Mouse (Mus musculus) ZHBTc4 (cell line): Measurements from ENCODE around the gene Zdhhc22.

Experiments used
- DNase-seq: peaks from one replicate; pipeline ENCODE4 v3.0.0-alpha.2; 2011; ENCODE audit warnings: low read depth, low spot score

The Zdhhc22 gene

DNA sequence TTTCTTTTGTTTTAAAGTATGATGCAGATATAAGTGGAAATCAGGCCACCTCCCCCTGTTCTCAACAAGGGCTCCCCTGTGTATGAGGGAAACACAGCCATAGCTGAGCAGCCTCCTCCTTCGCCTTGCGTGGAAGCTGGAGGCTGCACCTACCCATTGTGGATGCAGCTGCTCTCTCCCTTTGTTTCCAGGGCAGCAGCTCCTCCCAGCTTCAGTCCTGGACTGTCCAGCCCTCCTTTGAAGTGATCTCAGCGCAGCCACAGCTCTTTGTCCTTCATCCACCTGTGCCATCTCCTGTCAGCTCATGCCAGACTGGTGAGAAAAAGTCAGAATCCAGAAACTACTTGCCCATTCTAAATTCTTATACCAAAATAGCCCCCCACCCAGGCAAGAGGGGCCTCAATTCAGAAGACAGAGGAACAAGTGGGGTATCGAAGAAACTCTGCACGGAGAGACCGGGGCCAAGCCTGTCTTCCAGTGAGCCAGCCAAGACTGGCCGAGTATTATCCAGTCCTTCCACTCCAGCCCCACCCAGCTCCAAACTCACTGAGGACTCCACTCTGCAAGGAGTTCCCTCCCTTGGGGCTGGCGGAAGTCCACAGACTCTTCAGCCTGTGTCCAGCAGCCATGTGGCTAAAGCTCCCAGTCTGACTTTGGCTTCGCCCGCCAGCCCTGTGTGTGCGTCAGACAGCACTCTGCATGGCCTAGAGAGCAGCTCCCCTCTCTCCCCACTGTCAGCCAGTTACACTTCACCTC is 28.5 kb downstream of the Zdhhc22 start:
- DNase-seq = no peak

DNA sequence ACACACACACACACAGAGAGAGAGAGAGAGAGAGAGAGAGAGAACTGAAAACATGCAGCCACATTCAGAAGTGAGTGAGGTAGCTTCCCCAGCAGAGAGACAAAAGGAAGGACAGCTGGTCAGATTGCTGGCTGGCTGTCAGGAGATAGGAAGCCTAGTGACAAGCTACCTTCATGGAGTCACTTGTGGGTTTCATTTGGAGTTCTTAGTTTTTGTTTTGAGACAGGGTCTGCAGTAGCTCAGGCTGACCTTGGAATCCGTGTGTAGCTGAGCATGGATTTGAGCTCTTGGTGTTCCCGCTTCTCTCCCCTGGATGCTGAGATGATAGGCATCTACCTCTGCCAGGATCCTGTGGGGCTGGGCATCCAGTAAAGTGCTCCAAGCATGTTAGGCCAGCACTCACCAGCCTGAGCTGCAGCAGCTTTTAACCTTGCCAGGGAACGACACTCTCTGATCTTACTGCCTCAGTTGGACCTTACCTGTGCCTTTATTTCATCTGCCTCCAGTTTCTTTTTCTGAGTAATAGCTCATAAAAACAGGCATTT is 29.4 kb downstream of the Zdhhc22 start:
- no peak for DNase-seq

DNA sequence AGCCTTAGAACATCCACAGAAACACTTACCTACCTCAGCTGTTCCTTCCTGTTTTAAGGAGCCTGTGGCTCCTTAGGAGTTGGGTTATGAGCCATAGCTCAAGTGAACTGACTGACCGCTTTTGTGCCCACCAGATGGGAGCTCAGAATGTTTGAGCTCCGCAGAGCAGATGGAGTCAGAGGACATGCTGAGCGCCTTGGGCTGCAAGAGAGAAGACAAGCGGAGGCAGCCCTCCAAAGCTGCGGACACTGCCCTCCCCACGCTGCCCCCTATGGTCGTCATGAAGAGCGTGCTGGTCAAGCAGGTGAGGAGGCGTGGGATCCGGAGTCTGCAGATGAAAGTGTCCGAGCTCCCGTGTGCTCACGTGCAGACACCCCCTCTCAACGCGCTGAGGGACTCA is 30.1 kb downstream of the Zdhhc22 start:
- DNase-seq = no peak

DNA sequence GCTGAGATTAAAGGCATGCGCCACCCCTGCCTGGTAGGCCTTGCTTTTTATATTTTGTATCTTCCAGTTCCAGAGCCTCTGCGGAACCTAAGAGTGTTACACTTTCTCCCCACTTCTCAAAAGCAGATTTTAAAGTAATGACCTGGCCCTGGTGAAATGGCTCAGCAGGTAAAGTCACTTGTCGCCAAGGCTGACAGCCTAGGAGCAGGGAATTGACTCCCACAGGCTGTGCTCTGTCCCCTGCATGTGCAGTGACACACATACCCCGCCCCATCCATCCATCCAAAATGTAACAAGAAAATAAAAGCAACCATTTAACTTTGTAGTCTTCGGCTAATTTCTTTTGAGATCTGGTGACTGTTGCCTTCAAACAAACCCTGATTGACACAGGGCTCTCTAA is 30.6 kb downstream of the Zdhhc22 start:
- no peak for DNase-seq

DNA sequence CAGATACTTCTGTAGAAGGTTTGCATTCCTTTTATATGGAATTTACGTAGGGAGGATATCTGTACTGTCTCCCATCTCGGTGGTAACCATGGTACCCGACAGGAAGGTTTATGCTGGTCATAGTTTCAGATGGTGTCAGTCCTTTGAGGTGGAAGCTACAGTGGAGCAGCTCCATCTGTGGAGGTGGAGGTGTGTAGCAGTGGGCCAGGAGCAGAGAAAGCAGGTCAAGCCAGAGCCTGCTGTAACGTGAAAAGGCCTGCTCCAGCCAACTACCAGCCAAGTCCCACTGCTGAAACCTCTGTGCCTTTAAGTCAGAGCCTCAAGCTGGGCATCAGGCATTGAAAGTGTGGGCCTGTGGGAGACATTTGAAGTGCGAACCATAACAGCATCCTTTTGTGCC is 31.7 kb downstream of the Zdhhc22 start:
- DNase-seq = no peak

DNA sequence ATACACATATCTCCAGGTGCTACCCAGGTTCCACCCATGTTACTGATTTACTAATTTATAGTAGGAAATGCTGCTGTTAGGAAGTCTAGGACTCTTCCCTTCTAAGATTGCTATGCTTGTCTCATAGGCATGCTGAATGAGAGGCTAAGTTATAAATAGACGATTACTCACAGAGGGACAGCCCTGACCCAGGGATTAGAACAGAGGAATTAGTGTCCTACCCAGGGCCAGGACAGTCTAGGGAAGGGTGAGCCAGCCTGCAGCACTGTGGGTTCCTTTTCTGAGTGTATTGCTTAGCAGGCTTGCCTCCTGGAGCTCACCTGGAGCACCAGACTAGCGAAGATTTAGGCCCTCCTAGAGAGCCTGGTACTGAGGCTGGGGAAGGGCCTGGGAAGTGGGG is 34.3 kb downstream of the Zdhhc22 start:
- no peak for DNase-seq

DNA sequence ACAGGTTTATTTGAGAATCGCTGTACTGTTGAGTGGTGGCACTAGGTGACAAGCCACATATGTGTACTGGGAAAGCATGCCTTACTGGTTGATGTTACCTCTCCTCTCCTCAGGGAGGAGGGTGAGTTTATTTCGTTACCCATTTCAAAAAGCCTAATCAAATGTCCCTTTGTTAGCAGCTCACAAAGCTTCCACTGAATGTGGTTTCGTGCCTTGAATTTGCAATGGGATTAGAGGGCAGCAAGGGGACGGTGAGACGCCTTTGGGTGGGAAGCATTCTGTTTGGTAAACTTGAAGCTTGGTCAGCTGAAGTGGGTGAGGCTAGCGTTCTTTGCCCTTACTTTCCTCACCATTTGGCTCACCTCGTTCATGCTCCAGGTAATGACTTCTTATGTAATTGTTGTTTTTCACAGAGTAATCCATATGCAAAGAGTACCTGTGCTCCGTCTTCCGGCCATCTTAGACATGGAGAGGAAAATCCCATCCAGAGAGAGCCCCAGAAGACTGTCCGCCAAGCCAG is 37.8 kb downstream of the Zdhhc22 start:
- no peak for DNase-seq

DNA sequence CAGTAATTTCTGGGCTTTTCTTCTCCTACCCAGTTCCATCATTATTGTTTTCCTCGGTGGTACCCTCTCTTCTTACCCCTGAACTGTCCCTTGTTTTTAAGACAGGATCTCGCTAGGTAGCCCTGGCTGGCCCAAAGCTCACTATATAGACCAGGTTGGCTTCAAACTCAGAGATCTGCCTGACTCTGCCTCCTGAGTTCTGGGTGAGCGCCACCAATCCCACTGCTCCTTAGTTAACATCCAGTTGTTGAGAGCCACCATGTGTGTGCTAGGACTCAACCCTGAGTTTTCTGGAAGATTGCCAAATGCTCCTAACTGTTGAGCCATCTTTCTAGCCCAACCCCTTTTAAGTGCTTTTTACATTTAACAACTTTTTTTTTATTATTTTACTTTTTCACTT is 39.3 kb downstream of the Zdhhc22 start:
- DNase-seq = no peak

DNA sequence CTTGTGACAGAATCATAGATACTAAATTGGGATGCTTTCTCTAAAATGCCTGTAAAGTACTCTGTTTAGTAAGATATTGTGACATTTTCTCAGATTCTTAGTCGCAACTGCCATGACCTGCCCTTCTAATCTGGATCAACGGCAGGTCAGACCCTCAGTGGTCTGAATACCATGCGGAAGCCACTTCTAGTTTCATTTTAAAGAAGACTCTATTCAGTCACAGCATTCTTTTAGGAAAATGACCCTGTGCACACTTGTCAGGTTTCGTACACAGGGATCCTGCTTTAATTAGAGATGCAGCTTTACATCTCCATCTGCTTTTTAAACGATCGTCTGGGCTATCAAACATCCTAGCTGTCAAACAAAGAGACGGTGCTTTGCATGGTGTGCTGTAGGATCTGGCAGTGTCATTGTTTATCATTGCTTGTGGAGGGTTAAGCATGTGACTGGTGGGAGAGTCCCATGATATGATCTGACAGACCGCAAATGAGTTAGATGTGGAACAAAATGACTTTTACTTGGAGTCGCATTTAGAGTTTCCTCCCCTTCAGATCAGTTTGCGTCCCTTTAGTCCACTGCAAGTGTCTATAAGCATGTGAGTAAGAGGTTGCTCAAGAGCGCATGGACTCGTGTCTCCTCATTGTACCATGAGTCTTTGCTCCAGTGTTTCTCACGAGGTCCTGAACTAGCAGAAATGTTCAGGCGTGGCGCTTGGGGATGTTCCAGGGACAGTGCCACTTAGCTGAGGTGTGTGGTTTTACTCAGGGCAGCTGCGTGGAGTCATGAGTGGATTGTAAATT is 39.9 kb downstream of the Zdhhc22 start:
- no peak for DNase-seq

DNA sequence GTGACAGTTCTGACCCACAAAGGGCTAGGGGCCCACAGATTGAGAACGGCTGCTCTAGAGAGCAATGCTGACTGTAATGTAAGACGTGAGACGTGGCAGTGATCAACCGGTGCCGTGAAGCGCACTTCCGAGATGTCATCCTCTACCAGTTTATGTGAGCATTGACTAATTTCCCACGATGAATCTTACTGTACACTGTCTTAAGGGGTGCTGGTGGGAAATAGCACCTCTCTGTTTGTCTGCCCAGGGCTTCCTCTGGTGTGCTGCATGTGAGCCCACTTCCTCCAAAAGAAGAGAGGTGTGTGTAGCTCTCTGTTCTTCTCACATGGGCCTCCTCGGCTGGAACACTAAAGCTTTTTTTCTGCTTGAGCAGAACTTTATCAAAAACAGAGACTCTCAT is 40.7 kb downstream of the Zdhhc22 start:
- DNase-seq = no peak

DNA sequence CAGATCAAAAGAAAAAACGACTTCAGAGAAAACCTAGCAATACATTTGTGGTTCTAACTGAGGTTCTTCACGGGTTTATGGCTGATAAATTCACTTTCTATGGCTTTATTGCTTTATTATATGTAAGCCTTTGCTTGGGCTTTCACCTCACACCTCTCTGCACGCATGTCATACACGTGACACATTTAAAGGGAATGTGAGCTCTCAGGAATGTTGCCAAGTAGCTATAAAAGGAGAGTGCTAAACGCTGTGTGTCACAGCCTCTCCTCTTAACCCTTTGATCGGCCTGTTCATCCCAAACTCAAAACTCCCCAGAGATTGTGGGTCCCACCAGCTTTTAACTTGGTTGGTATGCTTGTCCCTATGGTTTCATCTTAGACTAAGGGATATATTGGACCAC is 41.6 kb downstream of the Zdhhc22 start:
- DNase-seq = peak; percentile 48

DNA sequence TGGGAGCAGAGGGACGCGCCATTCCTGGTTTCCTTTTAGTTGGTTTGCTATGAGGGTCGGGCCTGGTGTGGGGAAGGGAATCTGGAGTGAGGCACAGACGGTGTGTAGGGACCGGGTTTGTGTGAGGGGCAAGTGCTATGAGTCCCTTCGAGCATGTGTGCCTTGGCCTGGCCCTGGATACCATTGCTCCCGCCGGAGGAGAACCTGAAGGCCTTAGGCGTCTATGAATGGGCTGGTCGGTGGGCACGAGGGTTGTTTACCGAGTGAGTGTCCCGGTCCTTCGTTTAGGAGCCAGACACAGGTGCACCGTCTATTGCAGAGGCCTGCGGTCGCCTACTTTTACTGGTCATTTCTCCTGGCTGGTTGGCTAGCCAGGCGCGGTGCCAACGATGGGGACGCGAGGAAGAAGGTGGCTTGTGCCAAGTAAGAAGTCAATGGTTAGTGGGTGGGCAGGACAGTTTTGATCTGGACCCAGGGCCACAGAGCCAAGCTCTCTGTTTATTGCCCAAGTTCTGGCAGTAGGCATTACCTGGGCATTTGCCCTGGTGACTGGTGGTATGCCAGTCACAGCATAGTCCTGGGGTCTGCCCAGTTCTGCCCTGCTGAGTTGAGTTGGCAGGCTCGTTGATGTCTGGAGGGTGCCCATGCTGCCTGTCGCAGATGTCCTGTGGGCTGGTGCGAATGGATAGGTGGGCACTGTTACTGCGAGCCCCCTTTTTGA is 42.4 kb downstream of the Zdhhc22 start:
- DNase-seq = no peak

DNA sequence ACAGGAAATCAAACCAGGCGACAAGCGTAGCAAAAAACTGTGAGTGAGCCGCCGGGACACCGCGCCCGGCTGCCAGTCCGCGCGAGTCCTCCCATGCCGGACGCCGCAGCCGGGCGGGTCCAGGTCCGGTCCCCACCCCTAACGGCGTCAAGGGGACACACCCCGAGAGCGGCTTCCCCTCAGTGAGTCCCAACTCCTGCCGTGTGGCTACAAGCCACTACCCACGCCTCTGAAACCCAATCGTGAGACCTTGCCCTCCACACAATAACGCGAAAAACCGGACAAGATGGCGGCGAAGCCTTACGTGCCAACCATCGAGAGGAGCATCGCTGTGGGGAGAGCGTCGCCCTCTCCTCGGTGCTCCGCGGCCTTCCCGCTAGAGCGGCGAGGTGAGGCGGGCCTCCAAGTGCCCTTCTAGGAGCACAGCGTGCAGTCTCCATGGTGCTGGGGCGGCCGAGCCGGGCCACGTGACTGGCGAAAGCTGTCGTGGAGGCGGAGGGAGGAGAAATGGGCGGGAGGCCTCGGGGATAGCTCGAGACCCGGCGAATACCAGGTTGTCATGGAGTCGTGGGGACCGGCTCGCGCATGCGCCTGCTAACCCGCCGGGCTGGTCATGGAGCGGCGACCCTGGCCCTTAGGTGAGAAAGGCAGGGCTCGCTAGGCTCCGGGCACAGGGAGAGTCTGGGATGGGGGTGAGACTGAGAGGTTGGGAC is 43.2 kb downstream of the Zdhhc22 start, which contains the start of gene Cipc:
Gene Cipc, plus strand, starts transcription at position 182 of the 713 bp plus-strand sequence.
- DNase-seq = peak; percentile 100

DNA sequence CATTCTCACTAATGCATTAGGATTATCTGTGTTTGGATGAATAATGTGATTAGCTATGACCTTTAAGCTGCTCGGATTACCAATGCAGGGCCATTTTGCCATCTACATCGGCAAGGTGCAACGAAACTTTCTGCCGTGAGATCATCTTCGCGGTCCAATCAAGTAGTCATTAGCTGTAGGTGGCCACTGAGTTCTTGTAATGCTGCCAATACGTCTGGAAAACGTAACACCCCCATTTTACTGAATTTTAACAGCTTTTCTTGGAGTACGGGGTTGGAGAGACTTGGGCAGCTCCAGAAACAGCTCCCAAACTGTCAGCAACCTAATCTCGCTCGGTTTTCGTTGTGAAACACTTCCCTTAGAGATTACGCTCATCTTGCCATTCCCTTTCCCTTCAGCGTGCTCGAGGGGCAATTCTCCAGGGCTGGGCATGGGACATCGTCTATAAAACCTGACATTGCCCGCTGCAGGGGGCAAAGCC is 43.9 kb downstream of the Zdhhc22 start:
- DNase-seq = peak; percentile 46

DNA sequence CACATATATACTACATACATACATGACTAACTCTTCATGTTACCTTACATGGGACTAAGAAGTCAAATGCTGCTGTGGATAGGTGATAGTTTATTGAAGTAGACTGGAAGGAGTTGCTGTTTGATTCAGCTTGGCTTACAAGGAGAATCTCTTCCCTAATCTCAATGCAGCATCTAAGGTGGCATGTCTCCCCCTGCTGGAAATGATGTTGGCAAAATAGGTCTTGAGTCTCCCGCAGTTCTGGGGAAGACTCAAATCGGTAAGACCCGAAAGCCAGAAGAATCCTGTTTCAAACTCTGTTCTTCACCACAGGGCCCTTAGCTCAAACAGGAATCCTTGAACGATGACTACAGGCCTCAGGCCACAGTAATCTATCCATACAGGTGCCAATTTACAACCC is 45.1 kb downstream of the Zdhhc22 start:
- peak; percentile 92 for DNase-seq

DNA sequence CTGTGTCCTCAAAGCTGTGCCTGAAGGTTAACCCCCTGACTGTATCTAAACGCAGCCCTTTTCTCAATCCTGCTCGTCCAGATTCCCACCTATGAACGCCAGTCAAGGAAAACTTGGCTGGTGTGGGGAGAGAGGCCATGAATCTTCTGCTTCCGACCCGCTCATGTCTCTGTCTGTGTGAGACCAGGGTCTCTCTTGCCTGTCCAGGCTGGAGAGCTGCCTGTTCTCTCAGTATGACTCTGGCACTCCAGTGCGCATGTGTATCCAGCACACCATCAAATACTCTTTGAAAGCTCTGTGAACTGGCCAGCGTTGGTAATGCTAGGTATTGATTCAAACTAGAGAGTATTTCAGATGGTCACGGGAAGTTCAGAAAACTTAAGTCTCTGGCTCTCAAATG is 46.8 kb downstream of the Zdhhc22 start:
- peak; percentile 55 for DNase-seq

DNA sequence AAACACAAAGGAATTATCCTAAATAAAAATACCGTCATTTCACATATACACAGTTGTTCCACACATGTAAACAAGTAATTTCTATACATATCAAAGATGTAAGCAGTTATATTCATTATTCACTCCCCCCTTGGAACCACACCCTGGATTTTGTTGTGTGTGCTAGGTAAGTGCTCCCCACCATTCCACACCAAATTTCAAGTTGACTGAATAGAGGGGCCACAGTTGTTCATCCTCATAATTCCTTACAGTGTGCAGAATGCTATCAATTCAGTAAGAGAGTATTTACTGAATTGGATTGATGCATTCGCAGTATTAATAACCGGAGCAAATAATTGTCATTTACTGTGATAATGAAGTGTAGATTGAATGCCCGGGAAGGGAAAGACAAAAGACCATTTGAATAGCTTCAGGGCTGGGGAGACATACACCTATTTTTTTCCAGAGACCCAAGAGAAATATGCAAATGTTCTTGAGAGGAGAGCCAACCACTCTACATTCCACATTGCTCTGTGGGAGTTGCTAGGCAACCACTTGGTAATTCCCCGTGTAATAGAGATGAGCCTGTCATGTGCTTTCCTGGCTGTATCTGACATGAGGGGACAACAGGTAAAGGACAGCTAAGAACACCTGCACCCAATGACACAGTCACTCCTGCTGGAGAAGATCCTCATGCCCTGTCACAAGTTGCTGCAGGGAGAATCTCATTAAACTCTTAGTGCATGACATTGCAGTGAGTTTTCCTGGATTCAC is 48.3 kb downstream of the Zdhhc22 start:
- DNase-seq = peak; percentile 74

DNA sequence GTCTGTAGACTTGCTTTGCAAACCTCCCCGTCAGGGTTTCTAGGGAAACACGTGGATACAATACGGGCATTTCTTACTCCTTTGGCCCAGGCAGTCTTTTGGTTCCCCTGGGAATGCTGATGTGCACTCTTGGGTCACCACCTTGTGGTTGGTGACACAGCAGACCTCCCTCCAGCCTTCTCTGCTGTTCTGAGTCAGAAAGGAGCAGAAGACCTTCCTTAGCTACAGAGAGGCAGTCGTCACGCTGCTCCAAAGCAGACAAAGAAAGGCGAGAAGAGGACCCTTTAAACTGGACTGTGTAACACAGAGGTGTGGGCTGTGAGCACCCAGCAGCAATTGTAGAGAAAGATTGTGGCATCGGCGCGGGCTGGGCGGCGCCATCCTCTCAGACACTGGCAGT is 49.1 kb downstream of the Zdhhc22 start:
- no peak for DNase-seq

DNA sequence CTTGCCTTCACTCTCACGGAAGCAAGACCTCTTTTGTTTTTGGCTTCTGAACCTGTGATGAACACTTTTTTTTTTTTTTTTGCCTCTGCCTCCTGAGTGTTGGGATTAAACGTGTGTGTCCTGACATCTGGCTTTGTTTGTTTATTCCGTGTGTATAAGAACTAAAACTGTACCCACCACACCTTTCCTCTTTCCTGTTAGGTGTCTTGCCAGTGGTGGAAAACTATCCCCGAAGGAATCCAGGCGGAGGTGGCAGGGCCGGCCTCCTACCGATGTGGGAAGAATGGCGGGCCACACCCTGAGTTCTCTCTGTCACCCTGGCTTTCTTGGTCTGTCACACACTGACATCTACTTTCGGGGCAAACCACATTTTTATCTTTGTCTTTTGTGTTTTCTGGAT is 51.7 kb downstream of the Zdhhc22 start:
- DNase-seq = peak; percentile 35

DNA sequence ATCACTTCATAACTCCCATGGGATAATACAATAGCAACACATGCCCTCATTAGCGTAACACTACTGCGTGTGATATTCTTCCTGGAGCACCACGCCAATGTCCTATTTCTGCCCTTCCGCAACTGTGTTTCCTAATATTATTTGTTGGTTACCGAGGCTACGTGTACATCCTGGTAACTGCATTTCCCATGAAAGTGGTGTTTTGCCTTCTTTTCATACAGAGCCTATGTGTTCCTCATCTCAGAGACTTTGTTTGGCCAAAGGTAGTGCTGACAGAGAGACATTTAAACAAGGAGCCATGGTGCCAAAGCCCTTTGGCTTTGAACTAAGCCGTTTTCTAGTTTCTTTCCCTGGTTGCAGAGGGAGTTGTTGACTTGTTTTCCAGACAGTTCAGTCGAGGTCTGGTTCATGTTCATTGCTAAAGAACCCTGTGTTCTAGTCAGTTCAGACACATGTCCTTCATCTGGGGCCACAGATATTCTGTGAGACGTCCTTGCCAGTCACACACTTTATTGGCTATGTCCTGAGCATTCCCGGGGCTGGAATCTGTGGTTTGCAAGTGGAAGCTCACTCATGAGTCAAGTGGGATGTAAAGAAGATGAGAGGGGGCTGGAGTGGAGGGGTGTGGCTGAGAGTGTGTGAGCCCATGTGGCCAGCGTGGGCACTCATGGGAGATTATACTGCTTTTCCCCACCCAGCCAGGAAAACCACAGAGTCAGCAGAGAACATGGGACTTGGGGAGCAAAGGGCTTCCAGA is 53.5 kb downstream of the Zdhhc22 start:
- DNase-seq = no peak
